Comparison of ENCODE assay signal across 13 mouse cellular contexts in genomic region chr9:97055906-97056305, GRCm38 (mm10). TPM values are rescaled to one million over a fixed set of nuclear protein-coding genes. Genes with fewer than 3 reads are reported as not detected.
DNase-seq lines count a peak whose midpoint lies in the region; ATAC-seq and TF ChIP-seq lines count a peak whose summit lies in the region.
"Had no signal": no experiment of that assay in that cellular context is flagged by ENCODE, and none has a peak within 500 bp of the region (broad histone marks: within the 10 kb centered on the region; RNA-seq: fewer than 3 reads in every experiment).

No protein-coding gene starts in this region.

- no peak for ATAC-seq in neural tube, embryonic 11.5 days (ENCODE audit: insufficient read depth, low FRiP score, low TSS enrichment)
- ATAC-seq in neural tube, embryonic 15.5 days (ENCODE audit: low FRiP score) = no peak
- peak; percentile 66 for ATAC-seq in intestine, embryonic 15.5 days
- no peak for ATAC-seq in activated CD4-positive, CD25-positive, alpha-beta regulatory T cell, adult 4 months
- ATAC-seq: CD4-positive, CD25-positive, alpha-beta regulatory T cell, adult 4 months had no signal

- H3K4me1 ChIP-seq in neural tube, embryonic 11.5 days (ENCODE audit: control insufficient read depth, insufficient read depth, low read length) = peaks cover 15% of the 10 kb centered on the region
- peaks cover 14% of the 10 kb centered on the region; the same call in 1 of the 2 replicates for H3K4me1 ChIP-seq in neural tube, embryonic 15.5 days
- no peaks in the 10 kb centered on the region; the same call in 1 of the 2 replicates for H3K4me1 ChIP-seq in intestine, embryonic 15.5 days (replicated peaks)
- no peaks in the 10 kb centered on the region for H3K4me1 ChIP-seq in thymus, adult 2 months (replicated peaks; ENCODE audit: control insufficient read depth, insufficient read depth, low read length)

- 54% methylated on average over 14 of the region's 14 CpGs for WGBS in neural tube, embryonic 11.5 days
- WGBS in neural tube, embryonic 15.5 days = 53% methylated on average over 14 of the region's 14 CpGs
- WGBS in intestine, embryonic 15.5 days = 48% methylated on average over 14 of the region's 14 CpGs
- 75% methylated on average over 14 of the region's 14 CpGs for WGBS in thymus, adult 2 months

- H3K9me3 ChIP-seq in neural tube, embryonic 11.5 days (ENCODE audit: control insufficient read depth, low read length) = no peaks in the 10 kb centered on the region
- no peaks in the 10 kb centered on the region for H3K9me3 ChIP-seq in neural tube, embryonic 15.5 days (replicated peaks)
- no peaks in the 10 kb centered on the region for H3K9me3 ChIP-seq in intestine, embryonic 15.5 days

- H3K9ac ChIP-seq in neural tube, embryonic 11.5 days (ENCODE audit: low read length) = no peak overlapping the region; the same call in 1 of the 2 replicates
- no peak overlapping the region for H3K9ac ChIP-seq in neural tube, embryonic 15.5 days (replicated peaks)
- H3K9ac ChIP-seq in intestine, embryonic 15.5 days = no peak overlapping the region

- TF ChIP-seq POLR2A in thymus, adult 2 months (IDR thresholded peaks at IDR 0.05; ENCODE audit: control insufficient read depth, extremely low read depth, insufficient read depth, low read length, poor library complexity) = no peak

- DNase-seq in gastrocnemius, postnatal 10 days = peak; percentile 28
- DNase-seq in gastrocnemius, adult 8-10 months (ENCODE audit: low spot score in 2 of 2) = no peak
- DNase-seq in neural tube, embryonic 11.5 days (ENCODE audit: low spot score) = peak; percentile 33
- no peak for DNase-seq in thymus, adult 2 months
- no peak for DNase-seq in spleen, postnatal 10 days (ENCODE audit: low spot score in 2 of 2)
- DNase-seq: cerebellum, adult 11-12 months; lung, postnatal 14 days had no signal

- no peaks in the 10 kb centered on the region for H3K27me3 ChIP-seq in neural tube, embryonic 11.5 days (ENCODE audit: control insufficient read depth, insufficient read depth, low read length)
- no peaks in the 10 kb centered on the region for H3K27me3 ChIP-seq in neural tube, embryonic 15.5 days (replicated peaks)
- no peaks in the 10 kb centered on the region for H3K27me3 ChIP-seq in intestine, embryonic 15.5 days (replicated peaks)
- no peaks in the 10 kb centered on the region for H3K27me3 ChIP-seq in thymus, adult 2 months (ENCODE audit: control insufficient read depth, insufficient read depth, low read length)

- H3K4me3 ChIP-seq in neural tube, embryonic 11.5 days (ENCODE audit: low read depth, low read length) = no peak overlapping the region
- H3K4me3 ChIP-seq in neural tube, embryonic 15.5 days (replicated peaks) = no peak overlapping the region
- no peak overlapping the region for H3K4me3 ChIP-seq in intestine, embryonic 15.5 days (replicated peaks)
- H3K4me3 ChIP-seq in thymus, adult 2 months (ENCODE audit: control insufficient read depth, insufficient read depth, low read length) = no peak overlapping the region
- H3K4me3 ChIP-seq: erythroblast, embryonic 14.5 days had no signal

- no peaks in the 10 kb centered on the region for H3K36me3 ChIP-seq in neural tube, embryonic 11.5 days (ENCODE audit: control insufficient read depth, insufficient read depth, low read length)
- no peaks in the 10 kb centered on the region for H3K36me3 ChIP-seq in neural tube, embryonic 15.5 days
- H3K36me3 ChIP-seq in intestine, embryonic 15.5 days = no peaks in the 10 kb centered on the region
- H3K36me3 ChIP-seq in thymus, adult 2 months (ENCODE audit: control insufficient read depth, insufficient read depth, low read length) = no peaks in the 10 kb centered on the region

- peak overlapping the region; percentile 42; the same call in 1 of the 2 replicates for H3K27ac ChIP-seq in neural tube, embryonic 11.5 days (ENCODE audit: low read depth, low read length)
- H3K27ac ChIP-seq in neural tube, embryonic 15.5 days (replicated peaks) = no peak overlapping the region
- H3K27ac ChIP-seq in intestine, embryonic 15.5 days = 0 out of 2 replicates have a peak overlapping the region, but pooled peaks have one; percentile 8
- H3K27ac ChIP-seq in thymus, adult 2 months (ENCODE audit: control insufficient read depth, insufficient read depth, low read length) = no peak overlapping the region

- no peak overlapping the region for H3K4me2 ChIP-seq in neural tube, embryonic 11.5 days (ENCODE audit: low read depth)
- no peak overlapping the region for H3K4me2 ChIP-seq in neural tube, embryonic 15.5 days
- H3K4me2 ChIP-seq in intestine, embryonic 15.5 days (replicated peaks) = peak overlapping the region; percentile 24; the same call in 1 of the 2 replicates

- TF ChIP-seq CTCF in thymus, adult 2 months (IDR thresholded peaks at IDR 0.05; ENCODE audit: borderline replicate concordance, control insufficient read depth, extremely low read depth, insufficient read depth, low read length, poor library complexity) = no peak

RNA-seq across cellular contexts. Expression of gene Spsb4, which starts 37.3 kb away (rescaled TPM):
- 1 to 10 TPM; 5.6 to 7.8 TPM for total RNA-seq in gastrocnemius, postnatal 10 days (2021)
- total RNA-seq in gastrocnemius, adult 8-10 months (2022) = 1 to 10 TPM in 2 of 4 experiments, under 1 TPM in 2; 0.86 to 1.7 (median 1.1) TPM
- polyA plus RNA-seq in neural tube, embryonic 11.5 days (2014; fragmentation: Nextera tagmentation; extraction: Ambion mirVana) = 115 and 125 TPM in 2 replicates
- 28.5 and 31.0 TPM in 2 replicates for polyA plus RNA-seq in neural tube, embryonic 15.5 days (2015; fragmentation: Nextera tagmentation; extraction: Ambion mirVana)
- polyA plus RNA-seq in intestine, embryonic 15.5 days (2015; fragmentation: Nextera tagmentation; extraction: Ambion mirVana) = 29.3 and 29.9 TPM in 2 replicates
- polyA plus RNA-seq in activated CD4-positive, CD25-positive, alpha-beta regulatory T cell, adult 4 months (2017; shearing (Covaris generic)) = under 1 TPM in 1 of 2 experiments, not detected in 1; 0.22 TPM
- 0.43 and 0.69 TPM in 2 replicates for polyA plus RNA-seq in thymus, adult 2 months (2012; rRNA removed)
- total RNA-seq: neutrophil, adult 5-6 weeks had no signal
- polyA plus RNA-seq: CD4-positive, CD25-positive, alpha-beta regulatory T cell, adult 4 months had no signal

RNA-seq across cellular contexts. Expression of gene Slc25a36, which starts 55.1 kb away (rescaled TPM):
- total RNA-seq in gastrocnemius, postnatal 10 days (2021) = 10 to 100 TPM; 45.3 to 63.2 TPM
- total RNA-seq in gastrocnemius, adult 8-10 months (2022) = 10 to 100 TPM; 20.0 to 43.6 (median 25.2) TPM
- 78.2 and 82.4 TPM in 2 replicates for polyA plus RNA-seq in neural tube, embryonic 11.5 days (2014; fragmentation: Nextera tagmentation; extraction: Ambion mirVana)
- polyA plus RNA-seq in neural tube, embryonic 15.5 days (2015; fragmentation: Nextera tagmentation; extraction: Ambion mirVana) = 66.8 and 74.2 TPM in 2 replicates
- polyA plus RNA-seq in intestine, embryonic 15.5 days (2015; fragmentation: Nextera tagmentation; extraction: Ambion mirVana) = 58.0 and 63.1 TPM in 2 replicates
- polyA plus RNA-seq in activated CD4-positive, CD25-positive, alpha-beta regulatory T cell, adult 4 months (2017; shearing (Covaris generic)) = 10 to 100 TPM; 50.2 to 59.9 TPM
- polyA plus RNA-seq in thymus, adult 2 months (2012; rRNA removed) = 15.1 and 16.1 TPM in 2 replicates

Comparison
In these comparisons a context has a peak if more than half of its experiments do, and no peak if none do; other contexts are left out.
1. DNase-seq: peak in gastrocnemius, postnatal 10 days (single experiment) and neural tube, embryonic 11.5 days (single experiment); none in gastrocnemius, adult 8-10 months (0 of 2), thymus, adult 2 months (single experiment) and spleen, postnatal 10 days (0 of 2).
2. H3K27ac ChIP-seq: peak in neural tube, embryonic 11.5 days (single experiment) and intestine, embryonic 15.5 days (single experiment); none in neural tube, embryonic 15.5 days (single experiment) and thymus, adult 2 months (single experiment).
3. RNA of gene Spsb4, which starts 37.3 kb away (polyA plus RNA-seq): 115 to 125 TPM in neural tube, embryonic 11.5 days, 28.5 to 31.0 TPM in neural tube, embryonic 15.5 days and 29.3 to 29.9 TPM in intestine, embryonic 15.5 days; 0.43 to 0.69 TPM in thymus, adult 2 months and 0.22 TPM in activated CD4-positive, CD25-positive, alpha-beta regulatory T cell, adult 4 months; every median in the first group is over 10 times any median in the second.